Mouse (Mus musculus) CH12.LX (cell line): ENCODE data around the gene Rae1. TPM values are rescaled to one million over a fixed set of nuclear protein-coding genes. Genes with fewer than 3 reads are reported as not detected.
A peak's percentile ranks its signal among the peaks of the same experiment; 100 is the strongest.

ENCODE experiments used
- DNase-seq: peaks from one replicate; pipeline ENCODE4 v3.0.0-alpha.2; 2013; ENCODE audit errors: extremely low read depth
- H3K27ac ChIP-seq: 2 replicates; pipeline ENCODE4 v1.5.1; 2012; ENCODE audit warnings: low read depth, mild to moderate bottlenecking, control low read depth, moderate library complexity; ENCODE audit not compliant: insufficient read depth
- H3K27me3 ChIP-seq: replicated peaks from 2 replicates; pipeline ENCODE3; 2012; ENCODE audit warnings: inconsistent platforms
- H3K36me3 ChIP-seq, 2 experiments: replicated peaks in 1 of 2; 2 replicates each; pipeline versions ENCODE3 to v1.6.1; 2012; ENCODE audit warnings: inconsistent platforms in 1 of 2, low read length in 1 of 2, mild to moderate bottlenecking in 1 of 2, mixed read lengths in 1 of 2, moderate library complexity in 1 of 2; ENCODE audit not compliant: control insufficient read depth in 1 of 2, insufficient read depth in 1 of 2
- H3K4me1 ChIP-seq, 2 experiments: 2 replicates each; pipeline ENCODE4 v1.6.1; 2012; ENCODE audit warnings: inconsistent platforms in 1 of 2, moderate library complexity in 1 of 2; ENCODE audit not compliant: insufficient read depth in 2 of 2, control insufficient read depth in 1 of 2
- H3K4me2 ChIP-seq: 2 replicates; pipeline ENCODE4 v1.6.1; 2012; ENCODE audit warnings: low read depth, mild to moderate bottlenecking, control low read depth; ENCODE audit not compliant: poor library complexity, insufficient read depth, severe bottlenecking
- H3K4me3 ChIP-seq, 3 experiments: fragments of 150-350 bp in 1 of 3; sonication (generic) in 1 of 3; replicated peaks in 1 of 3; 2 replicates each; pipeline versions ENCODE3 to v1.5.1; 2011 to 2012; ENCODE audit warnings: low read depth in 2 of 3, low read length in 2 of 3, mild to moderate bottlenecking in 2 of 3, moderate library complexity in 2 of 3, control low read depth in 1 of 3, improper control_type of control experiment in 1 of 3, inconsistent platforms in 1 of 3, mixed read lengths in 1 of 3; ENCODE audit not compliant: poor library complexity in 1 of 3
- H3K79me2 ChIP-seq: replicated peaks from 2 replicates; pipeline ENCODE4 v1.6.1; 2012; ENCODE audit warnings: mild to moderate bottlenecking, moderate library complexity; ENCODE audit not compliant: control insufficient read depth, poor library complexity, insufficient read depth, severe bottlenecking; ENCODE audit errors: extremely low read depth
- H3K9ac ChIP-seq: 2 replicates; pipeline ENCODE4 v1.6.1; 2012; ENCODE audit warnings: low read depth, mild to moderate bottlenecking, control low read depth, moderate library complexity; ENCODE audit not compliant: insufficient read depth
- H3K9me3 ChIP-seq: replicated peaks from 2 replicates; pipeline ENCODE3; 2012; ENCODE audit warnings: low read length, inconsistent platforms, mixed read lengths
- BHLHE40 ChIP-seq: IDR thresholded peaks from 2 replicates; pipeline ENCODE4 v1.6.1; 2011; ENCODE audit warnings: mild to moderate bottlenecking, low read depth, low read length, improper control_type of control experiment
- CHD2 ChIP-seq: IDR thresholded peaks from 2 replicates; pipeline ENCODE4 v1.6.1; 2011; ENCODE audit warnings: low read length, improper control_type of control experiment
- CTCF ChIP-seq, 2 experiments: IDR thresholded peaks in 1 of 2; conservative IDR thresholded peaks in 1 of 2; 2 replicates each; pipeline ENCODE4 v1.5.1; 2011 to 2012; ENCODE audit warnings: low read depth in 2 of 2, low read length in 2 of 2, improper control_type of control experiment in 1 of 2, inconsistent platforms in 1 of 2, mild to moderate bottlenecking in 1 of 2, moderate library complexity in 1 of 2
- E2F4 ChIP-seq: IDR thresholded peaks from 2 replicates; pipeline ENCODE4 v1.6.1; 2011; ENCODE audit warnings: low read depth, low read length, improper control_type of control experiment; ENCODE audit not compliant: insufficient replicate concordance
- ELF1 ChIP-seq: IDR thresholded peaks from 2 replicates; pipeline ENCODE4 v1.6.1; 2014; ENCODE audit warnings: low read depth, mild to moderate bottlenecking, inconsistent platforms, low read length, improper control_type of control experiment
- EP300 ChIP-seq: IDR thresholded peaks from 2 replicates; pipeline ENCODE4 v1.6.1; 2011; ENCODE audit warnings: low read length, improper control_type of control experiment
- HCFC1 ChIP-seq: IDR thresholded peaks from 2 replicates; pipeline ENCODE4 v1.6.1; 2012; ENCODE audit warnings: low read depth, mild to moderate bottlenecking, inconsistent platforms, low read length, improper control_type of control experiment
- IRF4 ChIP-seq: IDR thresholded peaks from 2 replicates; pipeline ENCODE4 v1.6.1; 2014; ENCODE audit warnings: low read depth, mild to moderate bottlenecking, inconsistent platforms, low read length, improper control_type of control experiment
- JUND ChIP-seq: conservative IDR thresholded peaks from 2 replicates; pipeline ENCODE4 v1.6.1; 2011; ENCODE audit warnings: low read depth, low read length, improper control_type of control experiment
- KAT2A ChIP-seq: IDR thresholded peaks from 2 replicates; pipeline ENCODE4 v1.6.1; 2012; ENCODE audit warnings: low read length, improper control_type of control experiment, inconsistent platforms; ENCODE audit not compliant: insufficient replicate concordance
- MAFK ChIP-seq: IDR thresholded peaks from 2 replicates; pipeline ENCODE4 v1.6.1; 2011; ENCODE audit warnings: low read length, improper control_type of control experiment; ENCODE audit not compliant: insufficient replicate concordance
- MAX ChIP-seq: IDR thresholded peaks from 2 replicates; pipeline ENCODE4 v1.6.1; 2011; ENCODE audit warnings: low read length, improper control_type of control experiment
- MAZ ChIP-seq: IDR thresholded peaks from 2 replicates; pipeline ENCODE4 v1.6.1; 2012; ENCODE audit warnings: low read depth, mild to moderate bottlenecking, inconsistent platforms, low read length, improper control_type of control experiment, moderate library complexity
- MEF2A ChIP-seq: IDR thresholded peaks from 2 replicates; pipeline ENCODE4 v1.6.1; 2014; ENCODE audit warnings: low read depth, mild to moderate bottlenecking, inconsistent platforms, low read length, improper control_type of control experiment, borderline replicate concordance
- MXI1 ChIP-seq: IDR thresholded peaks from 2 replicates; pipeline ENCODE4 v1.6.1; 2011; ENCODE audit warnings: mild to moderate bottlenecking, low read depth, low read length, improper control_type of control experiment
- NELFE ChIP-seq: IDR thresholded peaks from 2 replicates; pipeline ENCODE4 v1.6.1; 2011; ENCODE audit warnings: low read depth, low read length, improper control_type of control experiment
- NRF1 ChIP-seq: IDR thresholded peaks from 2 replicates; pipeline ENCODE4 v1.6.1; 2014; ENCODE audit warnings: low read depth, mild to moderate bottlenecking, inconsistent platforms, low read length, improper control_type of control experiment, moderate library complexity
- POLR2A ChIP-seq: IDR thresholded peaks from 2 replicates; pipeline ENCODE4 v1.6.1; 2011; ENCODE audit warnings: low read depth, mild to moderate bottlenecking, improper control_type of control experiment, low read length
- POLR2AphosphoS2 ChIP-seq: IDR thresholded peaks from 2 replicates; pipeline ENCODE4 v1.6.1; 2011; ENCODE audit warnings: low read depth, low read length, improper control_type of control experiment
- RAD21 ChIP-seq: IDR thresholded peaks from 2 replicates; pipeline ENCODE4 v1.6.1; 2011; ENCODE audit warnings: low read depth, mild to moderate bottlenecking, low read length, improper control_type of control experiment, moderate library complexity
- RCOR1 ChIP-seq: conservative IDR thresholded peaks from 2 replicates; pipeline ENCODE4 v1.6.1; 2012; ENCODE audit warnings: low read depth, mild to moderate bottlenecking, inconsistent platforms, low read length, improper control_type of control experiment
- SMC3 ChIP-seq: IDR thresholded peaks from 2 replicates; pipeline ENCODE4 v1.6.1; 2011; ENCODE audit warnings: low read depth, low read length, improper control_type of control experiment
- TBP ChIP-seq: conservative IDR thresholded peaks from 2 replicates; pipeline ENCODE4 v1.6.1; 2011; ENCODE audit warnings: low read depth, low read length, improper control_type of control experiment
- USF1 ChIP-seq: IDR thresholded peaks from 2 replicates; pipeline ENCODE4 v1.6.1; 2014; ENCODE audit warnings: low read depth, mild to moderate bottlenecking, inconsistent platforms, low read length, improper control_type of control experiment
- USF2 ChIP-seq: conservative IDR thresholded peaks from 2 replicates; pipeline ENCODE4 v1.6.1; 2011; ENCODE audit warnings: low read depth, low read length, improper control_type of control experiment
- ZC3H11A ChIP-seq: IDR thresholded peaks from 2 replicates; pipeline ENCODE4 v1.6.1; 2012; ENCODE audit warnings: low read depth, mild to moderate bottlenecking, inconsistent platforms, low read length, improper control_type of control experiment
- ZKSCAN1 ChIP-seq: IDR thresholded peaks from 2 replicates; pipeline ENCODE4 v1.6.1; 2012; ENCODE audit warnings: low read depth, inconsistent platforms, low read length, improper control_type of control experiment, borderline replicate concordance
- ZMIZ1 ChIP-seq: IDR thresholded peaks from 2 replicates; pipeline ENCODE4 v1.6.1; 2012; ENCODE audit warnings: low read depth, mild to moderate bottlenecking, inconsistent platforms, low read length, improper control_type of control experiment
- ZNF384 ChIP-seq: IDR thresholded peaks from 2 replicates; pipeline ENCODE4 v1.6.1; 2012; ENCODE audit warnings: low read depth, low read length, improper control_type of control experiment, inconsistent platforms
- dilution Hi-C: fragments of 300-500 bp; cut with MboI; formaldehyde crosslinking; loops from 2 replicates; pipeline ENCODE4 v1.14.3; 2020; ENCODE audit warnings: low sequenced_read_pairs; ENCODE audit not compliant: extremely low pct_unique_long_range_greater_than_20kb, extremely low pct_ligation_motif_present
- in situ Hi-C: fragments of 300-500 bp; cut with MboI; formaldehyde crosslinking; loops from 3 replicates; pipeline ENCODE4 v1.14.3; 2019; ENCODE audit warnings: low sequenced_read_pairs, low pct_ligation_motif_present, low pct_unique_long_range_greater_than_20kb, mixed read lengths
- polyA plus RNA-seq: library from polyadenylated mRNA; unstranded; fragments of >175 nt; gene quantifications from 2 replicates; pipeline ENCODE4 v1.2.1, GENCODE M21; 2012; ENCODE audit warnings: low read depth; ENCODE audit not compliant: insufficient read length
- total RNA-seq, 2 experiments: library from RNA; depleted of rRNA; stranded (reverse); fragments of 300-350 nt in 1 of 2; fragments of >200 nt in 1 of 2; gene quantifications; 2 replicates each; pipeline ENCODE4 v1.2.3; 2012 to 2014

Gene Rae1
- total and polyA plus RNA-seq, 3 experiments = 86.3 to 114 (median 95.0) TPM

- peaks cover 11% of the 10 kb centered on the region for H3K79me2 ChIP-seq
- DNase-seq = peak; percentile 58
- no peak overlapping the region for H3K27ac ChIP-seq
- no peak overlapping the region for H3K4me2 ChIP-seq
- no peak overlapping the region for H3K9ac ChIP-seq
- in situ Hi-C loops (loop anchor here (10.0 kb wide), 1 partner anchor 521 kb away; the partner anchor contains the start of gene Fam209), dilution Hi-C loops (no loop called here)
- TF ChIP-seq IRF4 (no peak), ZMIZ1 (no peak), E2F4 (no peak), CTCF (conservative IDR thresholded peaks at IDR 0.05 in 1 of 2, IDR thresholded peaks at IDR 0.05 in 1 of 2; ENCODE audit: low read depth in 2 of 2, low read length in 2 of 2) (peak; percentile 65 to 94), POLR2AphosphoS2 (no peak), NRF1 (no peak), JUND (no peak), SMC3 (peak; percentile 96), RAD21 (peak; percentile 92), NELFE (peak; percentile 54; the same call in 1 of the 2 replicates), USF1 (no peak), BHLHE40 (0 out of 2 replicates have a peak, but pooled peaks have one; percentile 18), POLR2A (no peak), ZNF384 (no peak), ZC3H11A (peak; percentile 78), MEF2A (no peak), KAT2A (no peak), RCOR1 (no peak), CHD2 (peak; percentile 77), MAX (peak; percentile 37; the same call in 1 of the 2 replicates), MAZ (peak; percentile 83), MXI1 (no peak)
- H3K36me3 ChIP-seq = peaks cover 0 to 2% of the 10 kb centered on the region in 2 experiments
- H3K4me3 ChIP-seq = no peak overlapping the region
- peaks cover 2 to 8% of the 10 kb centered on the region in 2 experiments for H3K4me1 ChIP-seq
- no peaks in the 10 kb centered on the region for H3K9me3 ChIP-seq
- peaks cover 40% of the 10 kb centered on the region for H3K27me3 ChIP-seq
These were observed 3.7 kb upstream of the Rae1 start for GRCm38 (mm10) chr2:172996207-172996606.

- H3K27ac ChIP-seq = no peak overlapping the region
- DNase-seq = no peak
- in situ Hi-C loops = loop anchor here (10.0 kb wide), 1 partner anchor 523 kb away; the partner anchor contains the start of gene Fam209
- peaks cover 5 to 17% of the 10 kb centered on the region in 2 experiments for H3K4me1 ChIP-seq
- H3K4me2 ChIP-seq = no peak overlapping the region
- dilution Hi-C loops = no loop called here
- peaks cover 27% of the 10 kb centered on the region for H3K79me2 ChIP-seq
- TF ChIP-seq EP300 (no peak), USF1 (no peak), E2F4 (no peak), NELFE (no peak), NRF1 (no peak), USF2 (no peak), RCOR1 (no peak), IRF4 (no peak), ZKSCAN1 (no peak), TBP (no peak), MEF2A (no peak), ELF1 (no peak), HCFC1 (no peak), MAFK (no peak), ZC3H11A (no peak)
- TF ChIP-seq, all 38 proteins: peak for 0
- Histone ChIP-seq H3K27me3 (peaks cover 29% of the 10 kb centered on the region), H3K9me3 (no peaks in the 10 kb centered on the region), H3K9ac (no peak overlapping the region), H3K4me3 (no peak overlapping the region), H3K36me3 (peaks cover 3 to 17% of the 10 kb centered on the region in 2 experiments)
These were observed 2.2 kb upstream of the Rae1 start for GRCm38 (mm10) chr2:172997748-172998147.
